Mouse (Mus musculus): ENCODE data around the gene Ppil2. TPM values are rescaled to one million over a fixed set of nuclear protein-coding genes. Genes with fewer than 3 reads are reported as not detected.

The Ppil2 gene
- polyA plus RNA-seq, 2 experiments = 116 to 131 TPM

GRCm38 (mm10) chr16:17082121-17082792, 28.8 kb downstream of the Ppil2 start:
- Histone ChIP-seq H3K4me3 (replicated peaks; ENCODE audit: low read length) (no peak overlapping the region), H3K9ac (ENCODE audit: low read depth, low read length, severe bottlenecking) (no peak overlapping the region), H3K27ac (replicated peaks; ENCODE audit: low read depth, low read length) (no peak overlapping the region), H3K4me2 (replicated peaks; ENCODE audit: low read depth, low read length, severe bottlenecking) (no peak overlapping the region), H3K4me1 (ENCODE audit: control insufficient read depth, insufficient read depth, low read length) (no peaks in the 10 kb centered on the region), H3K27me3 (ENCODE audit: control insufficient read depth, insufficient read depth, low read length) (no peaks in the 10 kb centered on the region), H3K36me3 (ENCODE audit: control insufficient read depth, insufficient read depth, low read length) (peaks cover 71% of the 10 kb centered on the region), H3K9me3 (ENCODE audit: control insufficient read depth, low read length) (no peaks in the 10 kb centered on the region)
- ATAC-seq (ENCODE audit: low FRiP score, low read depth) (no peak), DNase-seq (ENCODE audit: low spot score) (no peak)
- 86% methylated on average over 6 of the region's 6 CpGs for WGBS
- TF ChIP-seq POLR2A (IDR thresholded peaks at IDR 0.05; ENCODE audit: borderline replicate concordance, extremely low read depth, insufficient read depth, insufficient read length) = no peak

GRCm38 (mm10) chr16:17078101-17078500, 33.0 kb downstream of the Ppil2 start:
- H3K9ac ChIP-seq (ENCODE audit: low read depth, low read length, severe bottlenecking) = no peak overlapping the region
- no peak for DNase-seq (ENCODE audit: low spot score)
- H3K4me2 ChIP-seq (replicated peaks; ENCODE audit: low read depth, low read length, severe bottlenecking) = no peak overlapping the region
- H3K27me3 ChIP-seq (ENCODE audit: control insufficient read depth, insufficient read depth, low read length) = no peaks in the 10 kb centered on the region
- no peaks in the 10 kb centered on the region for H3K4me1 ChIP-seq (ENCODE audit: control insufficient read depth, insufficient read depth, low read length)
- WGBS = 58% methylated on average over 7 of the region's 7 CpGs
- H3K36me3 ChIP-seq (ENCODE audit: control insufficient read depth, insufficient read depth, low read length) = peaks cover 44% of the 10 kb centered on the region
- no peak for TF ChIP-seq POLR2A (IDR thresholded peaks at IDR 0.05; ENCODE audit: borderline replicate concordance, extremely low read depth, insufficient read depth, insufficient read length)
- peak; percentile 34; the same call in 1 of the 2 replicates for ATAC-seq (ENCODE audit: low FRiP score, low read depth)
- H3K9me3 ChIP-seq (ENCODE audit: control insufficient read depth, low read length) = peaks cover 3% of the 10 kb centered on the region; the same call in 1 of the 2 replicates
- H3K27ac ChIP-seq (replicated peaks; ENCODE audit: low read depth, low read length) = no peak overlapping the region
- no peak overlapping the region for H3K4me3 ChIP-seq (replicated peaks; ENCODE audit: low read length)

GRCm38 (mm10) chr16:17076869-17077268, 34.2 kb downstream of the Ppil2 start:
- Histone ChIP-seq H3K27ac (replicated peaks; ENCODE audit: low read depth, low read length) (no peak overlapping the region), H3K36me3 (ENCODE audit: control insufficient read depth, insufficient read depth, low read length) (peaks cover 35% of the 10 kb centered on the region), H3K9ac (ENCODE audit: low read depth, low read length, severe bottlenecking) (no peak overlapping the region), H3K4me3 (replicated peaks; ENCODE audit: low read length) (no peak overlapping the region), H3K27me3 (ENCODE audit: control insufficient read depth, insufficient read depth, low read length) (no peaks in the 10 kb centered on the region), H3K4me1 (ENCODE audit: control insufficient read depth, insufficient read depth, low read length) (no peaks in the 10 kb centered on the region), H3K9me3 (ENCODE audit: control insufficient read depth, low read length) (peaks cover 3% of the 10 kb centered on the region; the same call in 1 of the 2 replicates), H3K4me2 (replicated peaks; ENCODE audit: low read depth, low read length, severe bottlenecking) (no peak overlapping the region)
- no peak for DNase-seq (ENCODE audit: low spot score)
- no peak for ATAC-seq (ENCODE audit: low FRiP score, low read depth)
- no peak for TF ChIP-seq POLR2A (IDR thresholded peaks at IDR 0.05; ENCODE audit: borderline replicate concordance, extremely low read depth, insufficient read depth, insufficient read length)

- Histone ChIP-seq H3K9ac (ENCODE audit: low read depth, low read length, severe bottlenecking) (no peak overlapping the region), H3K27me3 (ENCODE audit: control insufficient read depth, insufficient read depth, low read length) (no peaks in the 10 kb centered on the region), H3K4me1 (ENCODE audit: control insufficient read depth, insufficient read depth, low read length) (no peaks in the 10 kb centered on the region), H3K4me3 (replicated peaks; ENCODE audit: low read length) (no peak overlapping the region), H3K27ac (replicated peaks; ENCODE audit: low read depth, low read length) (no peak overlapping the region), H3K9me3 (ENCODE audit: control insufficient read depth, low read length) (peaks cover 3% of the 10 kb centered on the region; the same call in 1 of the 2 replicates), H3K4me2 (replicated peaks; ENCODE audit: low read depth, low read length, severe bottlenecking) (no peak overlapping the region), H3K36me3 (ENCODE audit: control insufficient read depth, insufficient read depth, low read length) (peaks cover 35% of the 10 kb centered on the region)
- 96% methylated on average over 2 of the region's 2 CpGs for WGBS
- TF ChIP-seq POLR2A (IDR thresholded peaks at IDR 0.05; ENCODE audit: borderline replicate concordance, extremely low read depth, insufficient read depth, insufficient read length) = no peak
- no peak for ATAC-seq (ENCODE audit: low FRiP score, low read depth)
- no peak for DNase-seq (ENCODE audit: low spot score)
Observed at GRCm38 (mm10) chr16:17076301-17076700, 34.8 kb downstream of the Ppil2 start.

GRCm38 (mm10) chr16:17073000-17073399, 38.1 kb downstream of the Ppil2 start:
- no peak overlapping the region for H3K9ac ChIP-seq (ENCODE audit: low read depth, low read length, severe bottlenecking)
- no peak for TF ChIP-seq POLR2A (IDR thresholded peaks at IDR 0.05; ENCODE audit: borderline replicate concordance, extremely low read depth, insufficient read depth, insufficient read length)

More at GRCm38 (mm10) chr16:17073000-17073399, 38.1 kb downstream of the Ppil2 start:
- no peak overlapping the region for H3K4me2 ChIP-seq (replicated peaks; ENCODE audit: low read depth, low read length, severe bottlenecking)
- H3K27ac ChIP-seq (replicated peaks; ENCODE audit: low read depth, low read length) = no peak overlapping the region
- WGBS = 91% methylated on average over 7 of the region's 7 CpGs
- H3K4me3 ChIP-seq (replicated peaks; ENCODE audit: low read length) = no peak overlapping the region
- peaks cover 3% of the 10 kb centered on the region; the same call in 1 of the 2 replicates for H3K9me3 ChIP-seq (ENCODE audit: control insufficient read depth, low read length)
- peaks cover 20% of the 10 kb centered on the region; the same call in 1 of the 2 replicates for H3K36me3 ChIP-seq (ENCODE audit: control insufficient read depth, insufficient read depth, low read length)
- DNase-seq (ENCODE audit: low spot score) (no peak), ATAC-seq (ENCODE audit: low FRiP score, low read depth) (no peak)
- no peaks in the 10 kb centered on the region for H3K27me3 ChIP-seq (ENCODE audit: control insufficient read depth, insufficient read depth, low read length)
- H3K4me1 ChIP-seq (ENCODE audit: control insufficient read depth, insufficient read depth, low read length) = peaks cover 4% of the 10 kb centered on the region
